Mouse (Mus musculus) testis, adult 2 months (tissue): ENCODE results near the gene Gpr152. TPM values are rescaled to one million over a fixed set of nuclear protein-coding genes. Genes with fewer than 3 reads are reported as not detected.

Source experiments
- H3K27ac ChIP-seq: fragments of 200-500 bp; 2 replicates; pipeline ENCODE4 v1.5.1; 2012; ENCODE audit warnings: low read depth, low read length; ENCODE audit not compliant: control insufficient read depth, insufficient read depth
- H3K27me3 ChIP-seq: fragments of 200-500 bp; 2 replicates; pipeline ENCODE4 v1.6.1; 2012; ENCODE audit warnings: mild to moderate bottlenecking, low read length, moderate library complexity; ENCODE audit not compliant: control insufficient read depth, insufficient read depth
- H3K36me3 ChIP-seq: fragments of 200-500 bp; 2 replicates; pipeline ENCODE4 v1.6.1; 2012; ENCODE audit warnings: mild to moderate bottlenecking, low read length; ENCODE audit not compliant: control insufficient read depth, insufficient read depth
- H3K4me1 ChIP-seq: fragments of 200-500 bp; 2 replicates; pipeline ENCODE4 v1.6.1; 2012; ENCODE audit warnings: low read length; ENCODE audit not compliant: control insufficient read depth, insufficient read depth
- H3K4me3 ChIP-seq: fragments of 200-500 bp; 2 replicates; pipeline ENCODE4 v1.5.1; 2012; ENCODE audit warnings: low read depth, mild to moderate bottlenecking, low read length, moderate library complexity, mixed read lengths; ENCODE audit not compliant: control insufficient read depth
- CTCF ChIP-seq: fragments of 200-500 bp; IDR thresholded peaks from 2 replicates; pipeline ENCODE4 v1.5.1; 2012; ENCODE audit warnings: low read depth, mild to moderate bottlenecking, inconsistent platforms, low read length, moderate library complexity; ENCODE audit not compliant: control insufficient read depth, insufficient read depth, insufficient replicate concordance
- POLR2A ChIP-seq: fragments of 200-500 bp; IDR thresholded peaks from 2 replicates; pipeline ENCODE4 v1.6.1; 2012; ENCODE audit warnings: low read depth, mild to moderate bottlenecking, inconsistent platforms, low read length, moderate library complexity; ENCODE audit not compliant: control insufficient read depth
- polyA plus RNA-seq: library from polyadenylated mRNA; depleted of rRNA; stranded (reverse); fragments of >200 nt; gene quantifications from 2 replicates; pipeline ENCODE4 v1.2.3, GENCODE M21; 2012

Gpr152 gene
- polyA plus RNA-seq, 1 experiment, result 0.02 TPM

- no peak overlapping the region for H3K4me3 ChIP-seq
- no peaks in the 10 kb centered on the region for H3K36me3 ChIP-seq
- no peak overlapping the region for H3K27ac ChIP-seq
- no peaks in the 10 kb centered on the region for H3K27me3 ChIP-seq
- no peak for TF ChIP-seq POLR2A
- TF ChIP-seq CTCF, result no peak
- H3K4me1 ChIP-seq, result no peaks in the 10 kb centered on the region
Measured at GRCm38 (mm10) chr19:4155223-4156072, 15.9 kb downstream of the Gpr152 start.

- no peaks in the 10 kb centered on the region for H3K36me3 ChIP-seq
- no peak overlapping the region for H3K4me3 ChIP-seq
- H3K27ac ChIP-seq, result no peak overlapping the region
- no peaks in the 10 kb centered on the region for H3K4me1 ChIP-seq
- TF ChIP-seq CTCF, result no peak
- no peak for TF ChIP-seq POLR2A
- H3K27me3 ChIP-seq, result no peaks in the 10 kb centered on the region
Measured at GRCm38 (mm10) chr19:4156073-4156579, 16.5 kb downstream of the Gpr152 start.

GRCm38 (mm10) chr19:4156771-4157170, 17.2 kb downstream of the Gpr152 start:
- Histone ChIP-seq H3K36me3 (no peaks in the 10 kb centered on the region), H3K27ac (no peak overlapping the region), H3K27me3 (no peaks in the 10 kb centered on the region), H3K4me1 (no peaks in the 10 kb centered on the region), H3K4me3 (no peak overlapping the region)
- no peak for TF ChIP-seq CTCF
- no peak for TF ChIP-seq POLR2A

- Histone ChIP-seq H3K36me3 (no peaks in the 10 kb centered on the region), H3K4me1 (peaks cover 8% of the 10 kb centered on the region), H3K4me3 (no peak overlapping the region)
Measured at GRCm38 (mm10) chr19:4159049-4159448, 19.5 kb downstream of the Gpr152 start.

GRCm38 (mm10) chr19:4162646-4163542, 23.3 kb downstream of the Gpr152 start, which contains the start of gene Rps6kb2:
Gene Rps6kb2, minus strand, starts transcription at chr19:4163354.
- H3K27ac ChIP-seq, result peak within 1 kb of the TSS; percentile 33
- peaks cover 8% of the 10 kb centered on the region for H3K4me1 ChIP-seq
- peak within 1 kb of the TSS; percentile 93 for H3K4me3 ChIP-seq
- H3K27me3 ChIP-seq, result no peaks in the 10 kb centered on the region
- 0 out of 2 replicates have a peak, but pooled peaks have one; percentile 6 for TF ChIP-seq CTCF
- TF ChIP-seq POLR2A, result peak; percentile 63
- H3K36me3 ChIP-seq, result no peaks in the 10 kb centered on the region

More at GRCm38 (mm10) chr19:4159049-4159448, 19.5 kb downstream of the Gpr152 start:
- H3K27ac ChIP-seq, result no peak overlapping the region
- TF ChIP-seq POLR2A, result no peak
- no peaks in the 10 kb centered on the region for H3K27me3 ChIP-seq

- Histone ChIP-seq H3K27ac (peak overlapping the region; percentile 33), H3K36me3 (no peaks in the 10 kb centered on the region), H3K27me3 (no peaks in the 10 kb centered on the region), H3K4me1 (peaks cover 8% of the 10 kb centered on the region), H3K4me3 (peak overlapping the region; percentile 93)
- no peak for TF ChIP-seq POLR2A
- no peak for TF ChIP-seq CTCF
Measured at GRCm38 (mm10) chr19:4163543-4163887, 23.9 kb downstream of the Gpr152 start.

GRCm38 (mm10) chr19:4164100-4164499, 24.5 kb downstream of the Gpr152 start:
- Histone ChIP-seq H3K36me3 (no peaks in the 10 kb centered on the region), H3K27ac (no peak overlapping the region), H3K4me3 (no peak overlapping the region), H3K4me1 (peaks cover 8% of the 10 kb centered on the region), H3K27me3 (no peaks in the 10 kb centered on the region)
- no peak for TF ChIP-seq CTCF
- TF ChIP-seq POLR2A, result no peak
